Mouse (Mus musculus) brain, adult 10 weeks (tissue): ENCODE measurements around the gene Chtop. TPM values are rescaled to one million over a fixed set of nuclear protein-coding genes. Genes with fewer than 3 reads are reported as not detected.

Experiments
- polyA plus RNA-seq: library from polyadenylated mRNA; stranded (reverse); fragments of 350-450 nt; fragmentation: Illumina TruSeq; extraction: RNeasy Lipid Tissue Mini Kit (QIAGEN cat#74804); gene quantifications from one replicate; pipeline ENCODE4 v1.2.3, GENCODE M21; 2015; ENCODE audit warnings: low read depth, low replicate concordance

Gene Chtop
- polyA plus RNA-seq, result 185 TPM

DNA sequence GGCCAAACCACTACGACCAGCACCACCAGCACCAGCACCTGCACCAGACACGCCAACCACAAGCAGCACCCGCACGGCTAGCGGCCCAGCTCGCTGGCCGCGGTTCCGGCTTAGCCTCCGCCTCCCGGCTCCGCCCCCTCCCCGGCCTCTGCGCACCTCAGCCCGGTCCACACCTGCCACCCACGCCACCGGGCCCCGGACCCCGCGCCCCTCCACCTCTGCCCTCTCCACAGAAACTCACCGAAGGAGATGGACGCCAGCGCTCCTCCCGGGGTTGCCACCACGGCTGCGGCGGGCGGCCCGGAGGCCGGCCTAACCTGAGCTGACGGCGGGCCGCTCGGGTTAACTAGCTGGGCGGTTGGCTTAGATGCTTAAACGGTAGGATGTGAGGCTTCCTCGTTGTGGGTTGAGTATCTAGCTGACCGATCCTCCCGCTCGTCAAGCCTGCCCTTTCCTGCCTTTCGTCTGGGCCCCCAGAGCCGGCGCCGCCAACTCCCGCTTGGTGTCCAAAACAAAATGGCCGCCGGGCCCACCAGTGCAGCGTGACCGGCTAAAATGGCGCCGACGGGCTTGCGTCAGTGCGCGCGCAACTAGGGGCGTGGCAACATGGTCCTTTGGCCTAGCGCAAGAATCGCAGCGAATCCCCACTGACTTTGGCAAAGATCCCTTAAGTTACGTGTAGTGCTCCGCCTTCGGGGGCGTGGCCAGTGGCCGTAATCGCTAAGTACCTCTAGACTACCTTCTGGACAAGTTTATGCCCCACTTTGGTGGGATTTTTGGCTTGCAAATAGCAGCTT, at the start of gene Chtop:
Chtop (minus strand) TSS at position 549 of the 797 bp plus-strand sequence.

DNA sequence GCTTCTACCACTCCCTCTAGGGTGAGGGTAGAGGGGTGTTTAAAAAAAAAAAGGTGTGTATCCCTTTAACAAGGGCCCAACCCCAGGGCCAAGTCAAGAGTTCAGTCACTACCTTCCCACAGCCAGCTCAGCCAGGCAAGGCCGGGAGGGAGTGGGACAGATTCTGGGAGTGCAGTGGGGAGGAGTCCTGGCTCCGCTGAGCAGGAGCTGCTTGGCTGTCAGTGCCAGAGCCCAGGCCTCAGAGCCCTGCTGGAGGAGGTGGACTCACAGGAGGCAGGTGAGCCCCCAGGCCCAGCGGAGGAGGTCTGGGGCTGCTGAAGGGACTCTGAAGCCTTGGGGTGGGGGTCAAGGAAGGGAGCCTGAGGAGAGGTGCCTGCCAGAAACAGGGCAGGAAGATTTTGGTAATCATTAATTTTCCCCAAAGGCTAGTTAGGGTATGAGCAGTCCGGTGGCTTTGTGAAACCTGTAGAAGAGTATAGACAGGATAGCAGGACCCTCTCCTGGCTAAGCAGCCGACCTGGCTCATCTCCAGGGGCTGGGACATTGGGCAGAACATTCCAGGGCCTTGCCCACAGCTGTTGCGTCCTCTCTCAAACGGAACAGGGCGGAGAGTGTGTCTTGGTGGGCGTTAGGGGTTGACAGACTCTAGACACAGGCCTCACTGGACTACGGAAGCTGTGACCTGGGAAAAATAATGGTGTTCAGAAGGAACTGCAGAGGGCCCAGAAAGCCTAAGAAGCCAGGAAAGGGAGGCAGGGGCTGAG, 28.0 kb upstream of the Chtop start, which contains the start of gene S100a16:
S100a16 (plus strand) TSS at position 114 of the 764 bp plus-strand sequence.

DNA sequence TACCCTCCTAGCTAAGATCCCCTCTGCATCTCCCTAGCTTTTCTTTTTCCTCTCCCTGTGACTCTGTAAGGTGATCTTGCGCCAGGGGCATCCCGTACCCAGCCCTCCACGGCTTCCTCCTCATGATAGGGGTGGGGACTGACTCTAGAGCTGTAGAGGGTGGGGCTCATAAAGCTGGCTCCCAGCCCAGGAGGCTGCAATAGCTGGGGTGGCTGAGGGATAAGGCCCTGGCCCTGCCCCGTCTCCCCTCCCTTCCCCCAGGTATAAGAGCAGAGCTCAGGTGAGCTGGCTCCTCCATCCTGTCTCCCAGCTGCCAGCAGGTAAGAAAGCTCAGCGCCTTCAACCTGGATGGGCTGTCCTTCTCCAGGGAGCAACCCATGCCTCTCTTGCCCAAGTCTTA, 17.3 kb upstream of the Chtop start, which contains the start of gene S100a14:
S100a14 (plus strand) TSS at position 277 of the 400 bp plus-strand sequence.

DNA sequence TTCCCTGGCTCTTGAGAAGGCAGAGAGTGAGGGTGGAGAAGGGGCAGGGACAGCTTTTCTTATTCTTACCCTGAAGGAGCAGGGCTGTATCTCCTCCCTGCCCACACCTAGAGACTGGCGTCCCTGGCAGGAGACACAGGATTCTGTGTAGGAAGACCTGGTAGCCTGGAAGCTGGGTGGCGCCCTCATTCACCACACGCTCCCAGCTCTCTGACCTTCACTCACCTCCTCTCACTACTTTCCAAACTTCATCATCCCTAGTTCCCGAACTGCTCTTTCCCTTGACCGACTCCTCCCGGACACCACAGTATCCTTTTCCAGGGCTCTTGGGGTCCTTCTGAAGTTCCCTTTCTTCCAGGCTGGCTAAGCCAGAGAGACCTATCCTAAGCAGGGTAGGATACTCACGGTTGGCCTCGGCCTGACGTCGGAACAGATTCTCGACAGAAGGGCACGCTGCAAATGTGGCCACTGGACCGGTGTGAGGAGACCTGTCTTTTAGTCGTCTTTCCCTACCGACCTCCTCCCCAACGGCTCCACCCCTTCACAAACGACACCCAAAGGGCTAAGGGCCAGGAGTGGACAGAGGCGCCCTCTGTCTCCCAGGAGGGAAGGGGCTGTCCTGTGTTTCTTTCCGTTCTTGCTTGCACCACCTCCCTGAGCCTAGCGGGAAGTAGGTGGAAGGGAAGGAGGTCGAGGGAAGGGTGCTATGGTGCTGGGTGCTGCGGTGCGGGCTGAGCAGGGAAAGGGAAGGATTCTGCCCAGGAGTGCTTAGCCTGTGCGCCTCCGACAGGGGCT, 4.7 kb upstream of the Chtop start, which contains the start of the genes S100a1 and S100a13:
S100a1 (minus strand) TSS at position 597 of the 795 bp plus-strand sequence.
S100a13 (plus strand) TSS at position 640 of the 795 bp plus-strand sequence.

DNA sequence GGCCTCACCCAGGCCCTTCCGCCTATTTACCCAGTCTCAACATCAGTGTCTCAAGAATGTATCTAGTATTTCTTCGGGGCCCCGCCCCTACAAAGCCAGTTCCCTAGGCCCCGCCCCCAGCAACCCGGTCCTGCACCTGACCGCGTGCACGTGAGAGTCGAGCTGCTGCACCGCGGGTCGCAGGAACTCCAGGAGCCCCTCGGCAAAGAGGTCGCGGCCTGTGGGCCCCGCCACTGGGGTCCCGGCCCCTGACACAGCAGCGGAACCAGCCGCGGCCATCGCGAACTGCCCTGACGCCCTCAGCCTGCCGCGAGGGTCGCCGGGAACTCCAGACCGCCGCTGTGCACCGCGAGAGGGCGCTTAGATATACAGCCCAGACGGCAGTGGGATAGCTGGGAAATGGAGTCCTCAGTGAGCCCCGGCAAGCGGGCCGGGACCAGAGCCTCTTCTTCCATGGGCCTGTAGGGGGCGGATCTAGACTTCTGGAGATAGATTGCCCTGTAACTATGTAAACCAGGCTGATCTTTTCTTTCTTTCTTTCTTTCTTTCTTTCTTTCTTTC, 18.5 kb downstream of the Chtop start, which contains the start of gene Snapin:
Snapin (minus strand) TSS at position 338 of the 561 bp plus-strand sequence.

DNA sequence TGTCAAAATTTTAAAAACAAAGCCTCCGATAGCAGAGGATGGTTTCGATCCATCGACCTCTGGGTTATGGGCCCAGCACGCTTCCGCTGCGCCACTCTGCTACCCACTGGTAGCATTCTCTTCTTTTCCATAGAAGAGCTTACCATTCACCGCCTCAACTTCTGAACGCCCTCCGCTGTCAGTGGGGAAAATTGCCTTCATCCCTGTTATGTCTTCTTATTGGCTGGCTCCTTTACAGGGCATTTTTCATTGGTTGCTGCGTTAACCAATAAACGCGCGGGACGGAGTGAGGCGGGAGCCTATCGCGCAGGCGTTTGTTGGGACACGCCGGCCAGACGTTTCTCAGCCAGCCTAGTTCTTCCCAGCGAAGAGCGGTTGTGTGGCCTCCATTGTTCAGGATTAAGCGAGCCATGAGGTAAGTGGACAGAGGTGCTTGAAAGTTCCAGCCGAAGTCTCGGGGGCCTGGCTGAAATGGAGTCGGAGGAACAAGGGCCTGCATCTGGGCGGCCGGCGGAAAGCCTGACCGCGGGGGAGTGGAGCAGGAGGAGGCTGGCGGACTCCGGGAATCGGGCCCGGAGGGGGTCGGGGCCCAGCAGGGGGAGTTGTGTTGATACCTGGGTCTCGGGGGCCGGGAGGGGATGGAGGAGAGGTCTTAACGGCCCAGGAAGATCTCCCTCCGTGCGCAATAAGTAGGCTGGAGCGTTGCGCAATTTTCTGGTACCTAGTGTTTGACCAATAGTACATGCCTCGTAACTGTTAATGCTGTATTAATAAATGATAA, 33.3 kb downstream of the Chtop start, which contains the start of gene Ilf2:
Ilf2 (plus strand) TSS at position 296 of the 781 bp plus-strand sequence.

DNA sequence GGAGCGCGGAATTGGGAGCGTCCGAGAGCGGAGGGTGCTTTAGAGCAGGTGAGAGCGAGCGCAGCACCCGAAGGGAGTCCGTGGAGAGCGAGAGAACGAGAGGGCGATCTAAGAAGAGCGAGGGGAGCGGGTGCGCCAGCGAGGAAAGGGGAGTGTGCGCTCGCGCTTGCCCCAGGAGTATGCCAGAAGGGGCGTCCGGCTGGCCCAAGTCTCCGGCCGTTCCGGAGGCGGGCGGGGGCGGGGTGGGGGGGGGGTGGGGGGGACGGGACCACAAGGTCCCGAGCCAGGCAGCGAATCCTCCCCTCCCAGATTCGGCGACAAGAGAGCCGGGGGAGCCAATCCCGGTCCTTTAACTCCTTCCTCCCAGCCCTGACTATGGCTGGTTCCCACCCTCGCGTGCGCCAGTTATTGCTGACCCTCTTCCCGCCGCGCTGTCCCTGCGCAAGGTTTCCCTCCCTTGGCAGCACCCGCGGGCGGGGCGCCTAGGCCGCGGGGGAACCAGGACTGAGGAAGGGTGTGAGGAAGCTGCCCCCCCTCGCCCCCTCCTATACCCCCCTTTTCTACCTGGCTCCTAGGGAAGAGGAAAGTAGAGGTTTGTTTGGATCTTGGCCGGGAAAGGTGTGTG, 43.5 kb downstream of the Chtop start, which contains the start of gene Npr1:
Npr1 (minus strand) TSS at position 181 of the 625 bp plus-strand sequence.

Other genes with a start within 250 kb of the Chtop start
- 19.6 TPM for gene Dennd4b, start 244.3 kb downstream of the Chtop start, polyA plus RNA-seq
- gene Gatad2b, start 216.3 kb downstream of the Chtop start, polyA plus RNA-seq, result 30.8 TPM
- gene Slc27a3, start 119.6 kb downstream of the Chtop start, polyA plus RNA-seq, result 5.1 TPM
- gene Ints3, start 75.9 kb downstream of the Chtop start, polyA plus RNA-seq, result 40.2 TPM
- gene Npr1, start 43.6 kb downstream of the Chtop start, polyA plus RNA-seq, result 2.9 TPM
- 126 TPM for gene Ilf2, start 33.4 kb downstream of the Chtop start, polyA plus RNA-seq
- gene Snapin, start 18.5 kb downstream of the Chtop start, polyA plus RNA-seq, result 69.1 TPM
- gene S100a1, start 4.9 kb upstream of the Chtop start, polyA plus RNA-seq, result 248 TPM
- gene S100a13, start 4.9 kb upstream of the Chtop start, polyA plus RNA-seq, result 69.5 TPM
- not detected for gene S100a14, start 17.4 kb upstream of the Chtop start, polyA plus RNA-seq
- gene S100a16, start 27.8 kb upstream of the Chtop start, polyA plus RNA-seq, result 176 TPM
- 2.3 TPM for gene S100a3, start 51.1 kb upstream of the Chtop start, polyA plus RNA-seq
- not detected for gene S100a2, start 80.7 kb upstream of the Chtop start, polyA plus RNA-seq
- gene Gm42674, start 92.4 kb upstream of the Chtop start, polyA plus RNA-seq, result not detected
- gene S100a4, start 94.3 kb upstream of the Chtop start, polyA plus RNA-seq, result 12.5 TPM
- not detected for gene S100a5, start 99.0 kb upstream of the Chtop start, polyA plus RNA-seq
- 43.2 TPM for gene S100a6, start 103.4 kb upstream of the Chtop start, polyA plus RNA-seq
- gene S100a7a, start 144.5 kb upstream of the Chtop start, polyA plus RNA-seq, result not detected
- 4.9 TPM for gene S100a8, start 159.5 kb upstream of the Chtop start, polyA plus RNA-seq
- 7.0 TPM for gene S100a9, start 186.2 kb upstream of the Chtop start, polyA plus RNA-seq
- gene Pglyrp4, start 217.4 kb upstream of the Chtop start, polyA plus RNA-seq, result not detected